Mouse (Mus musculus): Measurements from ENCODE around the gene Nfatc3. TPM values are rescaled to one million over a fixed set of nuclear protein-coding genes. Genes with fewer than 3 reads are reported as not detected.

Nfatc3 gene
- polyA plus RNA-seq, 1 experiment from 2014 or later = 3.0 TPM

DNA sequence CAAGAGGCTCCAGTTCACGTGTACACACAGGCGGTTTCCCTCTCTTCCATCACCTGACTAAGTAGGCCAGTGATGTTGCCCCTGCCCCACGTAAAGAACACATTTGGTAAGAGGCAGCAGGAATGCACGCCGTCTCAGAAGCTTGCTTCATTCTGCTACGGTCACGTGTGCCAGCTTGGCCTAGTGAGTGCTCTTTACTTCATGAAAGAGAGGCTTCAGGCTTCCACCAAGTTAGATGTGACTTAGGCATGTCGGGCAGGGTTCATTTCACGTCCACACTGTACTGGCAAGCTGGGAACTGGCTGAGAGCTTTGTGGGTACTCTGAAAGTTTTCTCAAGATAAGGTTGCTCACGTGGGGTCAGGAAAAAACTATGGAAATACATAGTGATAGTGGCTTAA lies 19.9 kb upstream of the Nfatc3 start:
- no peak for ATAC-seq (ENCODE audit: low read depth)
- Histone ChIP-seq H3K4me2 (ENCODE audit: low read depth, low read length) (no peak overlapping the region), H3K9ac (ENCODE audit: low read depth, low read length) (no peak overlapping the region), H3K27ac (ENCODE audit: low read length) (no peak overlapping the region), H3K36me3 (ENCODE audit: control insufficient read depth, insufficient read depth) (no peaks in the 10 kb centered on the region), H3K27me3 (ENCODE audit: control insufficient read depth, insufficient read depth, low read depth, low read length) (no peaks in the 10 kb centered on the region), H3K4me3 (ENCODE audit: low read depth, low read length) (no peak overlapping the region), H3K4me1 (ENCODE audit: control insufficient read depth, low read depth, low read length) (no peaks in the 10 kb centered on the region; the same call in 1 of the 2 replicates), H3K9me3 (replicated peaks; ENCODE audit: control insufficient read depth, low read length) (no peaks in the 10 kb centered on the region)
- 73% methylated on average over 10 of the region's 10 CpGs for WGBS (ENCODE audit: insufficient replicate concordance)

DNA sequence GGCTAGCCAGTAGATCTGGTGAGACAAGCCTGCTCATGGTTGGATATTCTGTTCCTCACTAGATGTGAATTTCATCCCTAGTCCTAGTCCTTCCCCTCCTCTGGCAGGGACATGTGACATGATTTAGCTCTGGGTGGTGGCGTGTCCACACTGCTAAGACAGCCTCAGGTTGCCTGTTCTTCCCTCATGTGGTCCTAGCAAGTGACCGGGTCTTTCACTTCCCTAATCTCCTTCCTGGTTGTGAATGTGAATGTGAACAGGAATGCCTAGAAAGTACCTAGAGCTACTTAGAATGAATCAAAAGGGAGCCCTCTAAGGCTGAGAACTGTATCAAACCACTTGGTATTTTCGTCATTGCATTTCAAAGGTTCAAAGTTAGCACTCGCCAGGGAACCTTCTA lies 19.0 kb upstream of the Nfatc3 start:
- Histone ChIP-seq H3K9me3 (replicated peaks; ENCODE audit: control insufficient read depth, low read length) (no peaks in the 10 kb centered on the region), H3K27me3 (ENCODE audit: control insufficient read depth, insufficient read depth, low read depth, low read length) (no peaks in the 10 kb centered on the region), H3K36me3 (ENCODE audit: control insufficient read depth, insufficient read depth) (no peaks in the 10 kb centered on the region), H3K27ac (ENCODE audit: low read length) (no peak overlapping the region), H3K4me2 (ENCODE audit: low read depth, low read length) (no peak overlapping the region), H3K4me1 (ENCODE audit: control insufficient read depth, low read depth, low read length) (no peaks in the 10 kb centered on the region; the same call in 1 of the 2 replicates), H3K4me3 (ENCODE audit: low read depth, low read length) (no peak overlapping the region), H3K9ac (ENCODE audit: low read depth, low read length) (no peak overlapping the region)
- ATAC-seq (ENCODE audit: low read depth) = no peak
- WGBS (ENCODE audit: insufficient replicate concordance) = 57% methylated on average over 4 of the region's 4 CpGs

DNA sequence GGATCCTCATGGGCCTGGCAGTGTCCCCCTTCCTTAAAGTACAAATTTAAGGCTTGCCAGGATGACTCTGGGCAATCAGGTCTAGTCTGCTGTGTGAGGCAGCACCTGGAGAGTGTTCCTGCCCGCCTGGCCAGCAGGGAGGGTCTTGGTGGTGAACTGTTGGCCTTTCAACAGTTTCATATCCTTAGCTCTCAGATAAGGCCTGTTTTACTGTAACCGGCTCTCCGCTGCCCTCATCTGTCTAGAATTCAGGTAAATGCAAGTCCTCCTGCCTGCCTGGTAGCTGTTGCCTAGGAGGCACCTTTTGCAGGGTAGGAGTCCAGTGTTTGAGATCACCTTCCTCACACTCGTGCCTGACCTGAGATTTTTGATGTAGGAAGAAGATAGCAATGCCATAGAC lies 18.4 kb upstream of the Nfatc3 start:
- no peaks in the 10 kb centered on the region for H3K36me3 ChIP-seq (ENCODE audit: control insufficient read depth, insufficient read depth)
- no peak overlapping the region for H3K4me3 ChIP-seq (ENCODE audit: low read depth, low read length)
- ATAC-seq (ENCODE audit: low read depth) = no peak
- H3K27ac ChIP-seq (ENCODE audit: low read length) = no peak overlapping the region
- WGBS (ENCODE audit: insufficient replicate concordance) = 62% methylated on average over 4 of the region's 4 CpGs
- H3K9ac ChIP-seq (ENCODE audit: low read depth, low read length) = no peak overlapping the region
- H3K4me1 ChIP-seq (ENCODE audit: control insufficient read depth, low read depth, low read length) = no peaks in the 10 kb centered on the region; the same call in 1 of the 2 replicates
- H3K9me3 ChIP-seq (replicated peaks; ENCODE audit: control insufficient read depth, low read length) = no peaks in the 10 kb centered on the region
- H3K27me3 ChIP-seq (ENCODE audit: control insufficient read depth, insufficient read depth, low read depth, low read length) = no peaks in the 10 kb centered on the region
- no peak overlapping the region for H3K4me2 ChIP-seq (ENCODE audit: low read depth, low read length)

DNA sequence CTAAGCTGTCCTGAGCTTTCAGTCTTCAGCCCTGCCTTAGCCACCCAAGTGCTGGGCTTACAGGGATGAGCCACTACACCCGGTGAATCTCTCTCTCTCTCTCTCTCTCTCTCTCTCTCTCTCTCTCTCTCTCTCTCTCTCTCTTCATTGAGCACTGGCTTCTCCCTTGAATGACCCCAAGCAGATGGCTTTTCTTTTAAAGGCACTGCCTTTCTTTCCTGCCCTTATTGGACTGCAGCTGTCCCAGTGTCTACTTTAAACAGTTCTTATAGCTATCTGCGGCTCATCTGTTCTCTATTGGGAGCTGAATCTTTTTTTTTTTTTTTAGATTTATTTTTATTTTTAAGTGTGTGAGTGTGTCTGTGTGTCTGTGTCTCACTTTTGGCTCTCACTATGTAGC lies 15.6 kb upstream of the Nfatc3 start:
- 83% methylated on average over 2 of the region's 2 CpGs for WGBS (ENCODE audit: insufficient replicate concordance)
- H3K4me3 ChIP-seq (ENCODE audit: low read depth, low read length) = no peak overlapping the region
- H3K27me3 ChIP-seq (ENCODE audit: control insufficient read depth, insufficient read depth, low read depth, low read length) = no peaks in the 10 kb centered on the region
- H3K9ac ChIP-seq (ENCODE audit: low read depth, low read length) = no peak overlapping the region
- peaks cover 10% of the 10 kb centered on the region for H3K4me1 ChIP-seq (ENCODE audit: control insufficient read depth, low read depth, low read length)
- no peak for ATAC-seq (ENCODE audit: low read depth)
- H3K36me3 ChIP-seq (ENCODE audit: control insufficient read depth, insufficient read depth) = no peaks in the 10 kb centered on the region
- no peak overlapping the region for H3K27ac ChIP-seq (ENCODE audit: low read length)
- no peaks in the 10 kb centered on the region for H3K9me3 ChIP-seq (replicated peaks; ENCODE audit: control insufficient read depth, low read length)
- no peak overlapping the region for H3K4me2 ChIP-seq (ENCODE audit: low read depth, low read length)

DNA sequence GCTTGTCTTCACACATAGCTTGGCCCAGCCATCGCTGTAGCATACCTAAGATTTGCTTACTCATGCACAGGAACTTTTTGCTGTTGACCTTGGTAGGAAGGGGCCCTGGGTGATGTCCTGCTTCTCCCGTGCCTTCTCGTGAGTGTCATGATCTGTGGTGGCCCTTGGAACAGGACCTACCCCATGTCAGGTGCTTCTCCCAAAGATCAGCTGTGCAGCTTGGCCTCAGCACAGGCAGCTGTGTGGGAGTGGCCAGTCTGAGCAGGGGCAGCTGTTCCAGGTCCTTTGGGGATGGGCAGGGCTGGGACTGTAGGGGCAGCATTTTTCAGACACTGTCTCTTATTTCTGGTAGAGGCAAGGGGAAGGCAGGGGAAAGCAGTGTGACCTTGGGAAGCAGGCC lies 14.5 kb upstream of the Nfatc3 start:
- 19% methylated on average over 3 of the region's 3 CpGs for WGBS (ENCODE audit: insufficient replicate concordance)
- peaks cover 16% of the 10 kb centered on the region for H3K4me1 ChIP-seq (ENCODE audit: control insufficient read depth, low read depth, low read length)
- no peak overlapping the region for H3K4me3 ChIP-seq (ENCODE audit: low read depth, low read length)
- no peak overlapping the region for H3K4me2 ChIP-seq (ENCODE audit: low read depth, low read length)
- no peaks in the 10 kb centered on the region for H3K9me3 ChIP-seq (replicated peaks; ENCODE audit: control insufficient read depth, low read length)
- no peak overlapping the region for H3K27ac ChIP-seq (ENCODE audit: low read length)
- no peak overlapping the region for H3K9ac ChIP-seq (ENCODE audit: low read depth, low read length)
- ATAC-seq (ENCODE audit: low read depth) = no peak
- no peaks in the 10 kb centered on the region for H3K36me3 ChIP-seq (ENCODE audit: control insufficient read depth, insufficient read depth)
- no peaks in the 10 kb centered on the region for H3K27me3 ChIP-seq (ENCODE audit: control insufficient read depth, insufficient read depth, low read depth, low read length)

DNA sequence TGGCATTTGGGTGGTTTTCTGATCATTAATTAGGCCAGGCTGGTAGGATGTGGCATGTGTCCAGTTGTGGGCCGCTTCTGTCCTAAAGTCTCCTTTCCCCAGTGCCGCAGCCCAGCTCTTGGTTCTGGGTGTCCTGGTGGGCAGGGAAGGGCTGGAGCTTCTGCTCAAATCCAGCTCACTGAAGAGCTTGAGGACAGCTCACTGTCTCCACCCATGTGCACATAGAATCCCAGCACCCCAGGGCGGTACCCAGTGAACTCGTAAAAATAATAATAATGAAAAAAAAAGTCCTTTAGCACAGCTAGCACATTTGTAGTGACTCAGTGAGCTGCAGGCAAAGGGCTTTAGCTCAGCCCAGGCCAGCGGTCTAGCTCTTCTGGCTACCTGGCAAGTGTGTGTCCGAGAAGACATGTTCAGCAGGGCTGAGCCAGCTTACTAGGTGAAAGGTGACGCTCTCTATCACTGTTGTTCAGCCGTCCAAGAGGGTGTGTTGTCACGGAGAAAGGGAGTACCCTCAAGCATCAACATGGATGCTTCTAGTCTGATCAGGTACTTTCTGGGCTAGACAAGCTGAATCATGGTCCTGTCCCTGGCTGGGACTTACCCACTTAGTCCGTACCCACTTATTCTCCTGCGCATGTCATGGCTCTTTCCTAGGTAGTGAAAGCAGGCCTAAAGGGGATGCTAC lies 11.6 kb upstream of the Nfatc3 start:
- Histone ChIP-seq H3K9me3 (replicated peaks; ENCODE audit: control insufficient read depth, low read length) (no peaks in the 10 kb centered on the region), H3K4me1 (ENCODE audit: control insufficient read depth, low read depth, low read length) (peaks cover 16% of the 10 kb centered on the region), H3K4me3 (ENCODE audit: low read depth, low read length) (no peak overlapping the region), H3K27me3 (ENCODE audit: control insufficient read depth, insufficient read depth, low read depth, low read length) (no peaks in the 10 kb centered on the region), H3K36me3 (ENCODE audit: control insufficient read depth, insufficient read depth) (no peaks in the 10 kb centered on the region), H3K27ac (ENCODE audit: low read length) (0 out of 2 replicates have a peak overlapping the region, but pooled peaks have one; percentile 31), H3K9ac (ENCODE audit: low read depth, low read length) (no peak overlapping the region), H3K4me2 (ENCODE audit: low read depth, low read length) (no peak overlapping the region)
- 78% methylated on average over 11 of the region's 11 CpGs for WGBS (ENCODE audit: insufficient replicate concordance)
- ATAC-seq (ENCODE audit: low read depth) = peak; percentile 67

DNA sequence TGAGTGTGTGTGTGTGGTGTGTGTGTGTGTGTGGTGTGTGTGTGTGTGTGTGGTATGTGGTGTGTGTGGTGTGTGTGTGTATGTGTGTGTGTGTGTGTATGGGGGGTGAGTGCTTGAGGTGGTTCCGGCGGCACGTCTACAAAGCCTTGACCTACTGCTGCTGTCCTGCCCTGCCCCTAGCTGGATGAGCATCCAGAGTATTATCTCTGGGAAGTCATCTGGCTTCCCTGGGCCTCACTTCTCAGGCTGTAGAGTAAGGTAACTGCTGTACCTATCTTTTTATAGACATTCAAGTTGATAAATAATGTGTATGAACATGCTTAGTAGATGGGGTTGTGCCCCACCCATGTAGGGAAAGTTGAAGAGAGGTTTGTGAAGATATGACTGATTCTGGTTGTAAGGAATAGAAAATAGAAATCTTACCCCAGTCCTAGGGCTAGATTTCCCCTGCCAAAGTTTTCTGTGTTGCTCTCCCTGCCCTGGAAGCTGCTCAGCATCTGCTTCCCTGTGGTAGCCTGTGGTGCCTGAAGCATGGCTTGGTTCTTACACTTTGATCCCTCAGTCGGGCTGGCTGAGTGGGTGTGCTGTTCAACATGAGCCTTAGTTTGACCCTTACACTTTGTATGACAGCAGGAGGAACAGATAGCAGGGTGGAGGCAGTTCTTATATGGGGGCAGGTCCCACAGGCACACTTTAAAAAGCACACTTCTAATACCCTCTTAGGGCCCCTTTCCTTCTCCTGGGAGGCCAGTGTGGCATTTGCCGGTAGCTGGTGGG lies 10.6 kb upstream of the Nfatc3 start:
- Histone ChIP-seq H3K9ac (ENCODE audit: low read depth, low read length) (no peak overlapping the region), H3K27ac (ENCODE audit: low read length) (peak overlapping the region; percentile 51), H3K4me1 (ENCODE audit: control insufficient read depth, low read depth, low read length) (peaks cover 16% of the 10 kb centered on the region), H3K9me3 (replicated peaks; ENCODE audit: control insufficient read depth, low read length) (no peaks in the 10 kb centered on the region), H3K27me3 (ENCODE audit: control insufficient read depth, insufficient read depth, low read depth, low read length) (no peaks in the 10 kb centered on the region), H3K36me3 (ENCODE audit: control insufficient read depth, insufficient read depth) (no peaks in the 10 kb centered on the region), H3K4me2 (ENCODE audit: low read depth, low read length) (no peak overlapping the region), H3K4me3 (ENCODE audit: low read depth, low read length) (no peak overlapping the region)
- 49% methylated on average over 5 of the region's 5 CpGs for whole genome bisulfite sequencing (ENCODE audit: insufficient replicate concordance)
- ATAC-seq (ENCODE audit: low read depth) = peak; percentile 71

DNA sequence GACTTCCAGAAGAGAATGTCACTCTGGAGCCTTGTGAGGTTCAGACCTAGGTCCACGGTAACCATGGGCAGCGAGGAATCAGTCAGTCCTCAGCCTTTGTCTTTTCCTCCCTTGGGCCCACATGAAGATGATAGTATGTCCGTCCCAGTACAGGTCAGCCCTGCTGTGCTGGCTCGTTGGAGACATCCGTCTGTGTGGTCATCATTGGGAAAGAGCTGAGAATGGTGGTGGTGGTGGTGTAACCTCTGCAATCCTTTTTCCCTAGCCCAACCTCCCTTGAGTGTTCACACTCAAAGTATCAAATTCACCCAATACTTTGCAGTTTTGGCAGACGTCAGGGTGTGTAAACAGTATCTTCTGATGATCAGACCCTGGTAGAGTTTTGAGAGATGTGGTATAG lies 8.8 kb upstream of the Nfatc3 start:
- no peak overlapping the region for H3K4me2 ChIP-seq (ENCODE audit: low read depth, low read length)
- H3K27me3 ChIP-seq (ENCODE audit: control insufficient read depth, insufficient read depth, low read depth, low read length) = no peaks in the 10 kb centered on the region
- H3K27ac ChIP-seq (ENCODE audit: low read length) = no peak overlapping the region
- no peak overlapping the region for H3K9ac ChIP-seq (ENCODE audit: low read depth, low read length)
- H3K36me3 ChIP-seq (ENCODE audit: control insufficient read depth, insufficient read depth) = no peaks in the 10 kb centered on the region
- H3K4me3 ChIP-seq (ENCODE audit: low read depth, low read length) = no peak overlapping the region
- H3K4me1 ChIP-seq (ENCODE audit: control insufficient read depth, low read depth, low read length) = peaks cover 25% of the 10 kb centered on the region
- 80% methylated on average over 6 of the region's 6 CpGs for WGBS (ENCODE audit: insufficient replicate concordance)
- H3K9me3 ChIP-seq (replicated peaks; ENCODE audit: control insufficient read depth, low read length) = no peaks in the 10 kb centered on the region
- ATAC-seq (ENCODE audit: low read depth) = no peak

DNA sequence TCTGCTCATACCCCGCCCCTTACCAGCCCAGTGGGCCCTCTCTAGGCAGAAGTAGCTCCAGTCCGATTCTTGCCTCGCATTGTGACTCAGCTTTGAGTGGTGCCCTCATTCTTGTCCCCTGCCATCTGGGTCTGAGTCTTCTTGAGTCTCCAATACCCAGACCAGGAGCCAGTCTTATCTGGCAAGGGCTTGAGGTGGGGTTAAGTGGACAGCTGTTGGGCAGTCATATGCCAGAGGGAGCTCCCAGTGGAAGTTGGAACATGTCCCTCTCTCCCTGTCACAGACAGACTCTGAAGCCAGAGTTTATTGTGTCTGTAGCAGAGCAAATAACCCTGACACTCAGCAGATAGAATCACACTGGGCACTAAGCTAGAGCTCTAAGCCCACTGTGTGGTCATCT lies 7.6 kb upstream of the Nfatc3 start:
- peaks cover 26% of the 10 kb centered on the region for H3K4me1 ChIP-seq (ENCODE audit: control insufficient read depth, low read depth, low read length)
- no peak overlapping the region for H3K27ac ChIP-seq (ENCODE audit: low read length)
- no peak overlapping the region for H3K4me2 ChIP-seq (ENCODE audit: low read depth, low read length)
- no peak for ATAC-seq (ENCODE audit: low read depth)
- no peaks in the 10 kb centered on the region for H3K36me3 ChIP-seq (ENCODE audit: control insufficient read depth, insufficient read depth)
- no peaks in the 10 kb centered on the region for H3K27me3 ChIP-seq (ENCODE audit: control insufficient read depth, insufficient read depth, low read depth, low read length)
- 74% methylated on average over 3 of the region's 3 CpGs for whole genome bisulfite sequencing (ENCODE audit: insufficient replicate concordance)
- H3K9me3 ChIP-seq (replicated peaks; ENCODE audit: control insufficient read depth, low read length) = no peaks in the 10 kb centered on the region
- no peak overlapping the region for H3K4me3 ChIP-seq (ENCODE audit: low read depth, low read length)
- H3K9ac ChIP-seq (ENCODE audit: low read depth, low read length) = no peak overlapping the region

Measured in liver, embryonic 16.5 days (tissue).